Mouse (Mus musculus) brain, adult 10 weeks (tissue): ENCODE results near the gene Mga. TPM values are rescaled to one million over a fixed set of nuclear protein-coding genes. Genes with fewer than 3 reads are reported as not detected.

ENCODE experiments used
- polyA plus RNA-seq: library from polyadenylated mRNA; stranded (reverse); fragments of 350-450 nt; fragmentation: Illumina TruSeq; extraction: RNeasy Lipid Tissue Mini Kit (QIAGEN cat#74804); gene quantifications from one replicate; pipeline ENCODE4 v1.2.3, GENCODE M21; 2015; ENCODE audit warnings: low read depth, low replicate concordance

The Mga gene
- 26.0 TPM for polyA plus RNA-seq

GRCm38 (mm10) chr2:119897090-119897732, at the start of gene Mga:
Gene Mga, plus strand, starts transcription at chr2:119897228.

GRCm38 (mm10) chr2:119972537-119972879, 75.5 kb downstream of the Mga start, which contains the start of gene Mapkbp1:
Gene Mapkbp1, plus strand, starts transcription at chr2:119972699.

Other genes starting within 250 kb of the Mga start
- 45.7 TPM for gene Ndufaf1, start 234.4 kb upstream of the Mga start, polyA plus RNA-seq
- 40.0 TPM for gene Rtf1, start 222.2 kb upstream of the Mga start, polyA plus RNA-seq
- gene Itpka, start 154.9 kb upstream of the Mga start, polyA plus RNA-seq = 172 TPM
- gene Ltk, start 136.8 kb upstream of the Mga start, polyA plus RNA-seq = 22.9 TPM
- gene Rpap1, start 109.7 kb upstream of the Mga start, polyA plus RNA-seq = 9.6 TPM
- 129 TPM for gene Tyro3, start 99.5 kb upstream of the Mga start, polyA plus RNA-seq
- gene Mapkbp1, start 75.5 kb downstream of the Mga start, polyA plus RNA-seq = 24.3 TPM
- 4.2 TPM for gene Jmjd7, start 130.3 kb downstream of the Mga start, polyA plus RNA-seq
- 1.7 TPM for gene Gm28042, start 130.3 kb downstream of the Mga start, polyA plus RNA-seq
- 3.0 TPM for gene Pla2g4b, start 136.2 kb downstream of the Mga start, polyA plus RNA-seq